Mouse (Mus musculus): ENCODE data around the gene Mob3a.

Mob3a gene

GRCm38 (mm10) chr10:80698605-80699004, 3.2 kb downstream of the Mob3a start:
- no peak for DNase-seq

- DNase-seq, result no peak
Observed at GRCm38 (mm10) chr10:80697812-80698211, 4.0 kb downstream of the Mob3a start.

DNA sequence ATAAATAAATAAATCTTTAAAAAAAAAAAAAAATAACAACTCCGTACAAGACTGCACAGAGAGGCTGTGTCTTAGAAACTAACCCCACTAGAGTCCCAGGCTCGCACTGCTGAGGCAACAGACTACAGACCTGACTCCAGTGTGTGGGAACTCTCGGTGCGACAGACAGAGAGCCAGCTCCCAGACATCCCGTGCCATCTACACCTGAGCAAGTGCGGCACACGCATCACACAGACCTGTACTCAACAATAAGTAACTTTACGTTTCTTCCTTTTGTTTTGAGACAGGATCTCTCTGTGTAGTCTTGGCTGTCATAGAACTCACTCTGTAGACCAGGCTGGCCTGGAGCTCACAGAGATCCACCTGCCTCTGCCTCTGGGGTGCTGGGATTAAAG, 4.4 kb downstream of the Mob3a start:
- no peak for DNase-seq

GRCm38 (mm10) chr10:80696502-80697392, 5.0 kb downstream of the Mob3a start:
- DNase-seq, result peak; percentile 21

DNA sequence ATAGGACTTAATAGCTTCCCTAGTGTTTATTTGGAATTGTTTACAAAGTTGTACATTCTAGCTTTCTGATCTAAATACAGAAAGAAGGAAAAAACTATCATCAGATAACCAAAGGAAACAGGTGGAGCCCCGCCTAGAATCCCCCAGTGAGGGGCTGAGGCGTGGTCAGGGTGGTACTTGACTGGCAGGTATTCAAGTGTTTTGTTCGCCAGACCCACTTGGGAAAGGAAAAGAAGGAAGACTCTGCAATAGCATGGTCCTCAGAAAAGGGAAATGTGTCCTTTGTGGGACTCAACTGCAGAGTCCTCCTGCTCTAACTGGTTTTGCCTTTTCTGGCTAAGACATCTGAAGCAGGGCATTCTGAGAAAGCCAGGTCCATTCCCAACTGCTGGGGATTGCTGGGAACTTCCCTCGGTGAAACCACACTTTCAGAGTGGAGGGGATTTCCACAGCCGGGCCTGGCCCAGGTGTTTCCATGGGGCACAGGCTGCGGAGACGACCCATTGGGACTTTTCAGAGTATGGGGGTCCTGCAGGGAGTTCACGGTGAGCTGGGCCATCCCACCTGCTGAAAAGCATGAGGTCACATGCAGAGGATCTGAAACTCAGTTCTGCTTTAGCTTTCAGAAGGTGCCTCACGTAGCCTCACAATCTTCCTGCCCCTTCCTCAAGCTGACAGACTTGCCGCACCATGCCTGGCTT, 5.8 kb downstream of the Mob3a start:
- DNase-seq, result no peak

- peak; percentile 63 for DNase-seq
Observed at GRCm38 (mm10) chr10:80695186-80695585, 6.6 kb downstream of the Mob3a start.

DNA sequence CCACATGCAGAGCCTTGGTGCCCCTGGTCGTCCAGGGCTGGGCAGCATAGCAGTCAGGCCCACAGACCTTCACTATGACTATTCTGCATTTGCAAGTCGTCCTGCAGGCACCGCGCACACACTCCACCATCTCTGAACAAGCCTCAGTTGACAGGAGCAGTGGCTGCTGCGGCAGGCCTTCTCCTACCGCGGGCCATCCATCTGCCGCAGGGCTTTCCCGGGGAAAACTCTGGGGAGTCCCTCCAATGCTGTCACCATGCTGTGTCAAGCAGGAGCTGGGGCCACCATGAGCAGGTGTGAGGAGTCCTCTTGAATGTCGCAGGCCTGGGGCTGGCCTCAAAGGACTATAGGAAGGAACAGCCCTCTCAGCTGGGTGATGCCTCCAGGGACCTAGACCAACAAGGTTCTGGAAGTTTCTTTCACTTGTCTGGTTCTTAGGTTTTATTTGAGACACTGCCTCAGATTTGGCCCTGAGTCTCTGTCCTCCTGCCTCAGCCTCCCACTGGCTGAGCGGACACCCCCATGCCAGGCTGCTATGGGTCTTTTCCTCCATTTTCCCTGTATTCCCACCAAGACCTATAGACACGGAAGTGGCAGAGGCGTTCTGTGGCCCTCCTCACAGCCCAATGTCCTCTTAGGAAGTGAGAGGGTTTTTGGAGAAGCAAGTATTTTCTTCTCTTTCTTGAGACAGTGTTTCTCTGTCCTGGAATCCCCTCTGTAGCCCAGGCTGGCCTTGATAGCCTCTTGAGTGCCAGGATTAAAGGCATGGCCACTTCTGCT, 7.4 kb downstream of the Mob3a start:
- no peak for DNase-seq

GRCm38 (mm10) chr10:80693401-80694045, 8.3 kb downstream of the Mob3a start:
- no peak for DNase-seq

DNA sequence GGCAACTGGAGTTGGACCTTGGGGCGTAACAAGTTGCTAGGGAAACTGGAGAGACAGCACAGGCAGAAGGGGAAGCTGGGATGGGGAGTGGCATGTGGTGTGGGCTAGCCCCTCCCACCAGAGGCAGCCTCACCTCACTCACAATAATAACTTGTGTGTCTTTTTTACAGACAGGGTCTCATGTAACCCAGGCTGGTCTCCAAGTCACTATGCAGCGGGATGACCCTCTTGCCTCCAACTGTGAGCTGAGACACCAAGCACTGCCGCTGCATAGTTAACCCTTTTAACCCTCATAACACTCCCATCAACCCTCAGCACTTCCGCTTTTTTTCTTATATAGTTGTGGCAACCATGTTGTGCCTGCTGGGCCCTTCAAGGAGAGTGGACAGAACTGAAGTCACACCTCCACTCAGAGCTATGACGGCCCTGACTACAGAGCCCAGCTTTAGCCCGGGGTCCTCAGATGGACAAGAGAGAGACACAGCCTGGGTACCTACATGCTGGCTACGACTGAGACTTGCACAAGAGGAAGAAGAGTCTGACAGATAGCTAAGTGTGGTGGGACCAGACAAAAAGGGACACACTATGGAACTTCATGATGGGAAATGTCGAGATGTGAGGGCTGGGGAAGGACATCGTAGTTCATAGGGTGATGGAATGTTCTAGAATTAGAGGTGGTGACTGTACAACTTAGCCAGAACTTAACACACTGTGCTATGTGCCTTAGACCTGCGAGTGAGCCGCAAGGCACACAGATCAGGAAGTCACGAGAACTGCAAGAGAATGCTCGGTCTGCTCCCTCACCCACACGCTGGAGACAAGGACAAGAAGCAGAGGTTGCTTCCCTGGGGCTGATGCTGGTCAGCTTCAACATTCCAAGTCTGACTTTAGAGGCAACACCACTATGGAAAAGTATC, 9.3 kb downstream of the Mob3a start:
- peak; percentile 34 for DNase-seq

DNA sequence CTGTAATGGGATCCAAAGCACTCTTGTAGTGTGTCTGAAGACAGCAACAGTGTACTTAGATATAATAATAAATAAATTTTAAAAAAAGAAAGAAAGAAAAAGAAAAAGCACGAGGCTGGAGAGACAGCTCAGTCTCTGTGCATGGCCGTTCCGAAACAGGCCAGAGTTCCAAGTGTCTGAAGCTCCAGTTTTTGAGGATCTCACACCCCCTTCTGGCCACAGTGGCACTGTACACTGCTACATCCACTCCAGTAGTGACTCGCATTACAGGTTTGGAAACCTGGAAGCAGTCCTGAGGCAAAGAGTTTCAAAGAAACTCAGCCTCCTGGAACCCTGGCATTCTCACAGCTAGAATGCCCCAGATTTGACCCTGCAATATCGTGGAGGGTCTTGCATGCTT, 13.9 kb downstream of the Mob3a start:
- peak; percentile 91 for DNase-seq

DNA sequence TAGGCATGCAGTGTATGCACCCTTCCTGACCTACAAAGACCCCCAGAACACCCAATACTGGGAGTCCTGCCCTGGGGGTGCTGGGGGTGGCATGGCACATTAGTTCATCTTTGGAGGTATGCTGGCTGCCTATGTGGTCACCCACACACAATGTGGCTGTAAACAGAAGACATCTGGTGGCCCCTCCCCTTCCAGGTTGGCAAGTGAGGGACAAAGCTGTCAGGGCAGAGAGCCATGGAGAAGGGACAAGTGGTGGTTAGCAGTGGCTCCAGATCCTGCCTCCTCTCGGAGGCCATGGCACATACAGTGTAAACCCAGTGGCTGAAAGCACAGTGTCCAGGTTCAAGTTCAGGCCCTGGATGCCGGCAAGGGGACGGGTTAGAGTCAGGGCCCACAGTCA, 15.2 kb downstream of the Mob3a start:
- no peak for DNase-seq

- no peak for DNase-seq
Observed at GRCm38 (mm10) chr10:80684984-80685383, 16.8 kb downstream of the Mob3a start.

DNA sequence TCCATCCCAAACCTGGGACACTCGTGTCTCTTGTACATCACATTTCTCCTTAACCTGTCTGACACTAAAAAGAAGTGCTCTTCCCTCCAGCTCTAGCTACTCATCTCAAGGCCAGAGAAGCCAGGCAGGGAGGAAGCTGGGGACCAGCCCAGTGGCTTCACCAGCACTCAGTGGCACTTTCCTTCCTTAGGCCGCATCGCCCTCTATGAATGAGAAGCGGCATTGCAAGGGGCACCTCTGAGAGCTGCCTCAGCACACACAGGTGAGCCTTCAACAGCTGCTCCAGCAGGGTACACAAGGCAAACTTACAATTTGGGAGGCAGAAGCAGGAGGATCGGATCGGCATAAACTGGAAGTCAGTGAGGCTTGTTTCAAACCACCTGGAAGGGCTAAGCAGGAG, 17.6 kb downstream of the Mob3a start:
- DNase-seq, result peak; percentile 84

- no peak for DNase-seq
Observed at GRCm38 (mm10) chr10:80683647-80684046, 18.1 kb downstream of the Mob3a start.

GRCm38 (mm10) chr10:80682003-80682402, 19.8 kb downstream of the Mob3a start:
- no peak for DNase-seq

DNA sequence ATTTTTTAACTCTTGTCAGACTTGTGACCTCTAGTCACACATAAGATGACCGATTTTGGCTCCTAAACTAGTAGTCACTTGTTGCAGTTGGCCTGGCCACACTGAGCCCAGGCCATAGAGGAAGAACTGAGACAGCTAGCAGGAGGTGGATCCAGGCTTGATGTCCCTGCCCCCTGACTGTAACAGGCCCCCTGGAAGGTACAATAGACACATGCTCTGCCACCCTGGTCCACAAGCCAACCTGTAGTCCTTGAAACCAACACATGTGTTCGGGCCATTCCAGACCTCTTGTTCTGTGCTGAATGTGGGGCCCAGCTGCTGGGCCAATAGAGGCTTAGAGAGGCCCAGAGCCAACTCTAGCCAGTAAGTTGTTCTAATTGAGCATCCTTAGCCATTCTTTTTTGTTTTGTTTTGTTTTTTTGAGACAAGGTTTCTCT, 21.5 kb downstream of the Mob3a start:
- no peak for DNase-seq

DNA sequence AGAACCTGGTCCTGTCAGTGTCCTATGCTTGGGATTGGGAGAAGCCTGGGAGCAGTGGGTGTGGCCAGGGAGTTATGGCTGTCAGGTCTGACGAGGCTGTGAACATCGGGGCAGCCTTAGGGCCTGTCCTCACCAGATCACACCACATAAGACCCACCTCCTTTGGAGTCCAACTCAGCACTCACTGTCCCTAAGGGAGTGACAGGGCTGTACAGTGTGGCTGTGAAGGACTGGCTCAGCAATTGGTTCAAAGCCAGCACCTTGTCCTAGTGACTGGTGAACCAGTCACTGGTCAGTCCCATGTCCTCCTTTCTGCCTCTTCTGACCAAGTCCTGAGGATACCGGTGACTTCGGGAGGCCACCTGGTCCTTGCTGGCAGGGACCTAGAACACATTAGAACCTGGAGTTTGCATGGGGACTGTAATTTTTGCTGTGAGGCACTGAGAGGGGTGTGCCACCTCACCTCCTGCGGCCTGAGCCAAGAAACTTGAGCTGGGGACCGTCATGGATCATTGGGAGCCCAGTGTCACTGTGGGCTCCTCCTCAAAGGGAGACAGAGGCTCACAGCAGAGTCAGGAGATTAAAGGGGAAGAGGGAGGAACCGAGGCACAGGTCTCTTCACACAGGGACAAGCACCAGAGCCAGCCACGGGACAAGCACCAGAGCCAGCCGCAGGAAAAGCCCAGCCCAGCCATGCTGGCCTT, 22.1 kb downstream of the Mob3a start:
- DNase-seq, result no peak

DNA sequence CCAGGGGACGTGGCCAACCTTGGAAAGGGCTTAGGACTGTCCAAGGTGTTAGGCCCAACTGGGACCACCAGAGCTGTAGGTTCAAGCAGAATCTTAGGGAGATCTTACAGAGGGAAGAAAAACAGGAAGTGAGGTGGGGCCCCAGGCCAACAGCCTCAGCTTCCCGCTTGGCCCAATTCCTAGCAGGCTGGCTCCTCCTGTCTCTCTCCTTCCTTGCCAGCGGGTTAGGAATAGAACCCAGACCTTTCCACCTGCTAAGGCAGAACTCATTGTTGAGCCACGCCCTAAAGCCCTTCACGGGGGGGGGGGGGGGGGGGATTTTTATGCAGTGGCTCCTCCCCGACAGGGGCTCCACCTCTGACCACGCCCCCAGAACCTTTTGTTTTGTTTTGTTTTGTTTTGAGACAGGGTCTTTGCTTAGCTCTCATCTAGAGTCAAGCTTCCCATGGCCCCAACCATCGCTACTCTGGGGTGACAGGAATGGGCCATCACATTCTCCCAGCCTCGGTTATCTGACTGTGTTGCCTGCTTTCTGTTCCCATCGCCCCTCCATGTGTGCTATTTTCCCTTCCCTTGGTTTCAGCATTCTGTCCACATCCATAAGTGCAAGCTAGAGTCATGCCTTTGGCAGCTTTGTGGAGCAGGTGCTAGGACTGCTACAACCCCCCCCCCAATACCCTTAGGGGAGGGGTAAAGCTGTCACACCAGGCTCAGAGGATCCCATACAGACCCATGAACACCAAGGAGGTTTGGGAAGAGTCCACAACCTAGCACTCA, 23.0 kb downstream of the Mob3a start:
- DNase-seq, result peak; percentile 72

DNA sequence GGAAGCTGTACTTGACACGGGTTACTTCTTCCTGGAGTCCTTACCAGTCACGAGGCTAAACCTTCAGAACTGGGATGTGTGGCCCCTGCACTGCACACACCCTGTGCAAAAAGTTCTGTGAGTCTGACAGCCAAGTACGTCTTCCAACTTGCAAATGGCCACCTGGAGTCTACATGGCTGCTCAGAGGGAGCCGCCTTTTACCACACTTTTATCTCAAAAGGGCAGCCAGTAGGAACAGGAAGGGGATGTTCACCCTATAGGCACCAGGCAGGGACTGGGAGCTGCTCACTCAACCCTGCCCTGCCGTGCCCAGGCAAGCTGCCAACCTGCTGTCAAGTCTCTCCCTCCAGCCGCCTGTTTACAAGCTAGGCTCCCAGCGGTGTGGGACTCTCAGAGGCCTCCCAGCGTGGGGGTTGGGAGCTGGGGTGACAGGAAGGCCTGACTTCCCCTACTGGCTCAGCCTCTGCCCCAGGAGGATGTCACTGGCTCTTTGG, 23.8 kb downstream of the Mob3a start, which contains the start of gene Mknk2:
TSS of gene Mknk2 (minus strand) at position 171 of the 495 bp plus-strand sequence.
- peak; percentile 98 for DNase-seq
